Mouse (Mus musculus) thymus, adult 2 months (tissue): ENCODE results near the gene Pafah1b3.

Source experiments
- CTCF ChIP-seq: fragments of 200-500 bp; IDR thresholded peaks from 2 replicates; pipeline ENCODE4 v1.5.1; 2012; ENCODE audit warnings: mild to moderate bottlenecking, control low read depth, low read length, moderate library complexity, borderline replicate concordance; ENCODE audit not compliant: control insufficient read depth, poor library complexity, insufficient read depth; ENCODE audit errors: extremely low read depth
- POLR2A ChIP-seq: fragments of 200-500 bp; IDR thresholded peaks from 2 replicates; pipeline ENCODE4 v1.6.1; 2012; ENCODE audit warnings: mild to moderate bottlenecking, low read length, control low read depth, moderate library complexity; ENCODE audit not compliant: control insufficient read depth, poor library complexity, insufficient read depth; ENCODE audit errors: extremely low read depth

- TF ChIP-seq POLR2A (no peak), CTCF (no peak)
These were observed 43.4 kb upstream of the Pafah1b3 start for GRCm38 (mm10) chr7:25341000-25341784.
